Mouse (Mus musculus) liver, postnatal 0 days (tissue): ENCODE measurements at regions not wholly inside any gene's neighbourhood (a gene's known extent, or its start where the extent isn't known, plus 50 kb on each side); places are given as distances from the start of the nearest gene placed in this dataset.
A peak's percentile ranks its signal among the peaks of the same experiment; 100 is the strongest.

Experiments
- CTCF ChIP-seq: sonication (generic); IDR thresholded peaks from 2 replicates; pipeline ENCODE4 v1.5.1; 2016; ENCODE audit warnings: antibody characterized with exemption, low read depth
- EP300 ChIP-seq: IDR thresholded peaks from 2 replicates; pipeline ENCODE4 v1.6.1; 2016; ENCODE audit warnings: antibody characterized with exemption, low read depth, mild to moderate bottlenecking

DNA sequence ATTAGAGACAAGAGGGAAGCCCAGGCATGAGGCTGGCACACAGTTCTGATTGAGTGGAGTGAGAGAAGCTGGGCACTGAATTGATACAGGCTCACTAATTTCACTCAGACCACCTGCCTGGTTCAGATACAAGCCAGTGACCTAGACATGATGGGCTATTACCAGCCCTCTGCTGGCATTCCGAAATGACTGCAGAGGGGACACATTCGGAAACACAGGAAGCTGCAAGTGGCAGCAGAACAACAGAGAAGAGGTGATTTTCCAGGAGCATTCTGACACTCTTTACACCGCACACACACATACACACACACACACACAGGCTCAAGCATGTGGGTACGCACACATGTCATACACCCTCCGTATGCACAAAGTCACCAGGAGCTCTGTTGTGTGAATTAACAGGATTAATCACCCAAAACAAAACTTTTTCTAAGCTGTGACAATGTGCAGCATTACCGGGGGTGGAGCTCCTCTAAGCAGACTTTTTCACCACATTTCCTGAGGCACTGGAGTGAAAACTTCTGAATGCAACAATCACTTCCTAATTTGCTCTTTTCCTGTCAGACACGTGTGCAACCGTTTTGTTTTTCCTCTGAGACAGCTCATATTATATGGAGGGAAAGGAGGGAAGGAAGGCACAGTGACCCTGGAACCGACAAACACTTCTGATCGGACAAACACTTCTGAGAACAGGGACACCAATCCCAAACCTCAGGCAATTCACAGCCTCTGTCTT, 263.6 kb downstream of the Adgrl2 start:
- TF ChIP-seq CTCF (peak; percentile 16; the same call in 1 of the 2 replicates), EP300 (no peak)
